Mouse (Mus musculus): ENCODE data around the gene Mss51. TPM values are rescaled to one million over a fixed set of nuclear protein-coding genes. Genes with fewer than 3 reads are reported as not detected.

The Mss51 gene
- 0.21 and 0.22 TPM in 2 replicates for polyA plus RNA-seq (2012; rRNA removed)

DNA sequence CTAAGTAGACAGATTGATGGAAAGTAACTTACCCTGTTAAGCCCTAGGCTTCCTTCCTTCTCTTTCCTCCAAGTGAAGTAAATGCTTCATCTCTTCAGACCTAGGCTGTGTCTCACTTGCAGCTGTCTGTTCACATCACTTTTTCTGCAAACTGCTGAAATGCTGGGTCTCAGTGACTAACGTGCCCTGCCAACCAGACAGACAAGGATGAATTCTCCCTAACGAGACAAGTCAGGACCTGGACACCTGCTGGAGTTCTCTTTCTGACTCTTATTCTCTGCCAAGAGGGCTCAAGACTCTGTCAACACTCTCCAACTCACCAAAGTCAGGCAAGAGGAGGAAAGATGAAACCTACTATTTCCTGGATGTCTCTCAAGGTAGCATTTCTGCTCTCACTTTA lies at the start of gene Mss51:
Gene Mss51 (minus strand): TSS at position 299 of the 400 bp plus-strand sequence.

DNA sequence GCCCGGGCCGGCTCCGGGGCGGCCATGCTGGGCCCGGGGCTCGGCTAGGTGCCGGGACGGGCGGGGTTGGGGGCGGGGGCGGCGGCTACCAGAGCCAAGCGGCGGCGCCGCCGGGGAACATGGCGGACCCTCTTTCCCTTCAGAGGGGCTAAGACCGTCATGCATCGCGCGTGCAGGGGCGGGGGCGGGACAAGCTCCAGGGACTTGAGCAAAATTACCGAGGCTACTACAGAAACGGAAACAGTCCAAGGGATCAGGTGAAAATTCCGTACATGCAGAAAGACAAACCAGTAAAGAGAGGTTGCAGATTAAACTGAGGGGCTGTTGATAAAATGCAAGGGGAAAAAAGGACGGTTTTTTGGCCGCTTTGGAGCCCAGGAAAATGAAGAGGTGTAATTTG lies 49.7 kb upstream of the Mss51 start, which contains the start of gene Ppp3cb:
Gene Ppp3cb (minus strand): TSS at position 159 of the 400 bp plus-strand sequence.

DNA sequence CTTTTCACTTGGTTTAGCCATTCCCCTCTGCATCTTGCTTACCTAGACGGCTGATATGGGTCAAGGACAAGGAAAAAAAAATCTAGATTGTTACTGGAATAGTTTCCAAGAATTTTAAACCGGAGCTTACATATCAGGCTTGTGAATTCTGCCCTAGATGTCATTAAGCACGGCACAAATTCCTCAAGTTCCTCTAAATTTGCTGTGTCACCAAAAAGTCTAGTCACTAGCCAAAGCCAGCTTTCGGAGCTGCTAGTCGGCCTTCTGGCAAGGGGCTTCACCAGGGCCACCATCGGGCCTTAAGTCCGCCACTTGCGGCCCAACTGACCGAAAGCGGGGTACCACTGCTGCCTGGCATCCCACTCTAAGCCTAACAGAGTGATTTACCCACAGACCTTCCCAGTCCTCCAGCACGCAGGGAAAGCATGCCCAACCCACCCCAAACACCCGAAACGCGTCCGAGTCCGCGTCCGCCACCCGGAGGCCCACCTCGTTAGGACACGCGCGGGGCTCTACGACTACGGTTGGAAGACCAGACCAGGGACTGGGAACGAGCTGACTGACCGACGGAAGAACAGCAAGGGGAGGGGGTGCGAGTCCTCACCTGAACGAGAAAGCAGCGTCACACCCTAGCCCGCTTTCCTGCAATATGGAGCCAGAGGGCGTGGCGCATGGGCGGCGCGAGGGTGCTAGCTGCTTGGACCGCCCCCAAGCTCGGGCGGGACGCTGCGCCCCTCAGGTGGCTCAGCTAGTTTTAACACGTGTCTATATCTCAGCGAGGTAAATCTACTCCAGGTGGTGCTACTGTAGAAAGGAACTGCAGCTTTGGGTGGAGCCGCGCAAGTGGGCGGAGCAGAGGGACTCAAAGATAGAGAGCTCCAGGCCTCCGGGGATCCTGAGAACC lies 17.2 kb downstream of the Mss51 start, which contains the start of gene Anxa7:
Gene Anxa7 (minus strand): TSS at position 843 of the 904 bp plus-strand sequence.

GRCm38 (mm10) chr14:20451765-20452331 lies 44.9 kb downstream of the Mss51 start, which contains the start of gene Cfap70:
TSS of gene Cfap70 (minus strand) at chr14:20452226.

Other genes starting within 250 kb of the Mss51 start
- 0.57 and 1.5 TPM in 2 replicates for gene Kcnk16, start 227.7 kb downstream of the Mss51 start, polyA plus RNA-seq (2012; rRNA removed)
- gene Nudt13, start 202.2 kb downstream of the Mss51 start, polyA plus RNA-seq (2012; rRNA removed): 9.3 and 12.8 TPM in 2 replicates
- 12.6 and 12.9 TPM in 2 replicates for gene Ecd, start 148.8 kb downstream of the Mss51 start, polyA plus RNA-seq (2012; rRNA removed)
- gene Fam149b, start 148.7 kb downstream of the Mss51 start, polyA plus RNA-seq (2012; rRNA removed): 18.7 and 21.1 TPM in 2 replicates
- 27.8 and 28.4 TPM in 2 replicates for gene Dnajc9, start 108.0 kb downstream of the Mss51 start, polyA plus RNA-seq (2012; rRNA removed)
- gene Mrps16, start 103.3 kb downstream of the Mss51 start, polyA plus RNA-seq (2012; rRNA removed): 32.7 and 39.5 TPM in 2 replicates
- gene Cfap70, start 44.7 kb downstream of the Mss51 start, polyA plus RNA-seq (2012; rRNA removed): not detected in 2 replicates
- 85.3 and 124 TPM in 2 replicates for gene Anxa7, start 16.8 kb downstream of the Mss51 start, polyA plus RNA-seq (2012; rRNA removed)
- 4.3 and 4.9 TPM in 2 replicates for gene Ppp3cb, start 49.7 kb upstream of the Mss51 start, polyA plus RNA-seq (2012; rRNA removed)
- 3.3 and 4.1 TPM in 2 replicates for gene Usp54, start 144.2 kb upstream of the Mss51 start, polyA plus RNA-seq (2012; rRNA removed)
- gene Myoz1, start 159.6 kb upstream of the Mss51 start, polyA plus RNA-seq (2012; rRNA removed): not detected in 2 replicates
- gene Synpo2l, start 171.5 kb upstream of the Mss51 start, polyA plus RNA-seq (2012; rRNA removed): 0.05 and 0.07 TPM in 2 replicates
- gene Sec24c, start 177.4 kb upstream of the Mss51 start, polyA plus RNA-seq (2012; rRNA removed): 199 and 228 TPM in 2 replicates
- 14.9 and 23.9 TPM in 2 replicates for gene Fut11, start 198.1 kb upstream of the Mss51 start, polyA plus RNA-seq (2012; rRNA removed)
- gene Chchd1, start 206.1 kb upstream of the Mss51 start, polyA plus RNA-seq (2012; rRNA removed): 17.5 and 26.2 TPM in 2 replicates
- gene Zswim8, start 210.7 kb upstream of the Mss51 start, polyA plus RNA-seq (2012; rRNA removed): 165 and 207 TPM in 2 replicates
- 29.5 and 30.0 TPM in 2 replicates for gene Ndst2, start 237.7 kb upstream of the Mss51 start, polyA plus RNA-seq (2012; rRNA removed)

Measured in colon, adult 2 months (tissue).